Mouse (Mus musculus) intestine, embryonic 16.5 days (tissue): Measurements from ENCODE around the gene Olfr66. TPM values are rescaled to one million over a fixed set of nuclear protein-coding genes. Genes with fewer than 3 reads are reported as not detected.

Experiments
- ATAC-seq: fragments of 200-750 bp; cut with Nextera tagmentation; 2 replicates; pipeline ENCODE4 v1.8.0; 2017; ENCODE audit warnings: moderate TSS enrichment, moderate library complexity
- H3K27ac ChIP-seq: fragments of 300-500 bp; sonication (generic); 2 replicates; pipeline ENCODE4 v1.5.1; 2014; ENCODE audit warnings: mild to moderate bottlenecking, low read length
- H3K27me3 ChIP-seq: fragments of 300-500 bp; sonication (generic); replicated peaks from 2 replicates; pipeline ENCODE4 v1.6.1; 2014; ENCODE audit warnings: low read length, control low read depth, mixed read lengths; ENCODE audit not compliant: control insufficient read depth, insufficient read depth
- H3K36me3 ChIP-seq: fragments of 300-500 bp; sonication (generic); 2 replicates; pipeline ENCODE4 v1.6.1; 2014; ENCODE audit warnings: low read length, control low read depth; ENCODE audit not compliant: control insufficient read depth, insufficient read depth
- H3K4me1 ChIP-seq: fragments of 300-500 bp; sonication (generic); 2 replicates; pipeline ENCODE4 v1.6.1; 2014; ENCODE audit warnings: low read length, control low read depth, mixed read lengths; ENCODE audit not compliant: control insufficient read depth, insufficient read depth
- H3K4me2 ChIP-seq: fragments of 300-500 bp; sonication (generic); 2 replicates; pipeline ENCODE4 v1.6.1; 2014; ENCODE audit warnings: low read depth, low read length, control low read depth
- H3K4me3 ChIP-seq: fragments of 300-500 bp; sonication (generic); 2 replicates; pipeline ENCODE4 v1.5.1; 2014; ENCODE audit warnings: mild to moderate bottlenecking, low read length
- H3K9ac ChIP-seq: fragments of 300-500 bp; sonication (generic); 2 replicates; pipeline ENCODE4 v1.6.1; 2014; ENCODE audit warnings: low read depth, low read length
- H3K9me3 ChIP-seq: fragments of 300-500 bp; sonication (generic); 2 replicates; pipeline ENCODE4 v1.6.1; 2016; ENCODE audit warnings: low read length, control low read depth; ENCODE audit not compliant: control insufficient read depth
- WGBS: fragments of 180-500 bp; shearing (Covaris S2); extraction: QIAGEN DNeasy Blood & Tissue Kit; methylation state at CpG from one replicate; pipeline ENCODE4 v1.1.7; 2014; 5-methylcytosine and 5-hydroxymethylcytosine counted together
- polyA plus RNA-seq: library from polyadenylated mRNA; unstranded; fragments of >200 nt; fragmentation: Nextera tagmentation; extraction: Ambion mirVana; gene quantifications from 2 replicates; pipeline ENCODE4 v1.2.1, GENCODE M21; 2015

The Olfr66 gene
- polyA plus RNA-seq, 1 experiment from 2014 or later = not detected

DNA sequence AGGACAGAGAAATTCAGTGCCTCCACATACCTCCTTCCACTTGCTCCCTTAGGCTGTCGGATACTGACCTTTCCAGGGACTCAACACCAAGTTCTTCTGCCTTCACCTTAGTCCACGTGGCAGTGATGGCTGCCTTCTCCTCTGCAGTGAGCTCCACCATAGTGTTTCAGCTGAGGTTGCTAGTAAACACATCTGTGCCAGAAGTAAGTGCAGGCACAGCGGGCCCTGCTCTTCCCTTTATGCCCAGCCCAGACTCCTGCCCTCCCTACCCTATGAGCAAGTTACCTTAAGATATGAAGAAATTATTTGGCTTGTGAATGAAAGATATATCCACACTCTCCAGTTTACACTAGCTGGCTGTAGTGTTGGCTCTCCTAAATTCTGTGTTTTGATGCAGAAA lies 45.8 kb downstream of the Olfr66 start, which contains the start of gene Hbb-bh2:
Hbb-bh2 (minus strand) TSS at position 253 of the 400 bp plus-strand sequence.
- no peaks in the 10 kb centered on the region for H3K36me3 ChIP-seq
- WGBS = 64% methylated on average over 3 of the region's 3 CpGs
- H3K9ac ChIP-seq = no peak within 1 kb of the TSS
- H3K27ac ChIP-seq = no peak within 1 kb of the TSS
- no peak for ATAC-seq
- H3K4me1 ChIP-seq = no peaks in the 10 kb centered on the region
- no peak within 1 kb of the TSS for H3K4me3 ChIP-seq
- H3K27me3 ChIP-seq = no peaks in the 10 kb centered on the region
- H3K4me2 ChIP-seq = no peak within 1 kb of the TSS
- H3K9me3 ChIP-seq = no peaks in the 10 kb centered on the region

Other genes starting within 250 kb of the Olfr66 start
- not detected in 2 replicates for gene Olfr622, start 243.6 kb downstream of the Olfr66 start, polyA plus RNA-seq
- not detected in 2 replicates for gene Olfr623, start 222.6 kb downstream of the Olfr66 start, polyA plus RNA-seq
- 0.04 and 0.06 TPM in 2 replicates for gene Olfr624, start 215.1 kb downstream of the Olfr66 start, polyA plus RNA-seq
- gene Olfr625-ps1, start 203.5 kb downstream of the Olfr66 start, polyA plus RNA-seq = not detected in 2 replicates
- not detected in 2 replicates for gene Olfr243, start 171.6 kb downstream of the Olfr66 start, polyA plus RNA-seq
- gene Olfr628, start 155.9 kb downstream of the Olfr66 start, polyA plus RNA-seq = not detected in 2 replicates
- not detected in 2 replicates for gene Olfr629, start 141.3 kb downstream of the Olfr66 start, polyA plus RNA-seq
- gene Olfr630, start 128.9 kb downstream of the Olfr66 start, polyA plus RNA-seq = not detected in 2 replicates
- gene Olfr69, start 114.7 kb downstream of the Olfr66 start, polyA plus RNA-seq = not detected in 2 replicates
- not detected in 2 replicates for gene Olfr68, start 106.6 kb downstream of the Olfr66 start, polyA plus RNA-seq
- gene Olfr67, start 94.4 kb downstream of the Olfr66 start, polyA plus RNA-seq = not detected in 2 replicates
- gene Hbb-bt, start 72.3 kb downstream of the Olfr66 start, polyA plus RNA-seq = 1,955 and 2,476 TPM in 2 replicates
- 6,207 and 7,496 TPM in 2 replicates for gene Hbb-bs, start 58.2 kb downstream of the Olfr66 start, polyA plus RNA-seq
- gene Hbb-bh2, start 45.7 kb downstream of the Olfr66 start, polyA plus RNA-seq = not detected in 2 replicates
- gene Hbb-bh1, start 43.1 kb downstream of the Olfr66 start, polyA plus RNA-seq = 0.64 and 1.2 TPM in 2 replicates
- gene Hbb-y, start 33.0 kb downstream of the Olfr66 start, polyA plus RNA-seq = 30.0 and 42.2 TPM in 2 replicates
- not detected in 2 replicates for gene Olfr64, start 8.2 kb upstream of the Olfr66 start, polyA plus RNA-seq
- not detected in 2 replicates for gene Olfr65, start 17.2 kb upstream of the Olfr66 start, polyA plus RNA-seq
- not detected in 2 replicates for gene Olfr631, start 42.6 kb upstream of the Olfr66 start, polyA plus RNA-seq
- gene Olfr632, start 48.1 kb upstream of the Olfr66 start, polyA plus RNA-seq = not detected in 2 replicates
- not detected in 2 replicates for gene Olfr633, start 58.2 kb upstream of the Olfr66 start, polyA plus RNA-seq
- gene Olfr635, start 84.9 kb upstream of the Olfr66 start, polyA plus RNA-seq = not detected in 2 replicates
- gene Olfr638, start 112.5 kb upstream of the Olfr66 start, polyA plus RNA-seq = not detected in 2 replicates
- not detected in 2 replicates for gene Olfr639, start 131.1 kb upstream of the Olfr66 start, polyA plus RNA-seq
- not detected in 2 replicates for gene Olfr640, start 139.3 kb upstream of the Olfr66 start, polyA plus RNA-seq
- not detected in 2 replicates for gene Olfr641, start 149.2 kb upstream of the Olfr66 start, polyA plus RNA-seq
- not detected in 2 replicates for gene Olfr642, start 166.4 kb upstream of the Olfr66 start, polyA plus RNA-seq
- not detected in 2 replicates for gene 4930516K23Rik, start 175.2 kb upstream of the Olfr66 start, polyA plus RNA-seq
- not detected in 2 replicates for gene Olfr644, start 185.6 kb upstream of the Olfr66 start, polyA plus RNA-seq
- not detected in 2 replicates for gene Olfr645, start 199.2 kb upstream of the Olfr66 start, polyA plus RNA-seq
- not detected in 2 replicates for gene Olfr646, start 218.6 kb upstream of the Olfr66 start, polyA plus RNA-seq
- not detected in 2 replicates for gene Ubqln5, start 243.6 kb upstream of the Olfr66 start, polyA plus RNA-seq